Mouse (Mus musculus): ENCODE data around the gene Gosr2. TPM values are rescaled to one million over a fixed set of nuclear protein-coding genes. Genes with fewer than 3 reads are reported as not detected.

Gosr2 gene
- total RNA-seq (2012; rRNA removed), result 47.6 and 70.2 TPM in 2 replicates

DNA sequence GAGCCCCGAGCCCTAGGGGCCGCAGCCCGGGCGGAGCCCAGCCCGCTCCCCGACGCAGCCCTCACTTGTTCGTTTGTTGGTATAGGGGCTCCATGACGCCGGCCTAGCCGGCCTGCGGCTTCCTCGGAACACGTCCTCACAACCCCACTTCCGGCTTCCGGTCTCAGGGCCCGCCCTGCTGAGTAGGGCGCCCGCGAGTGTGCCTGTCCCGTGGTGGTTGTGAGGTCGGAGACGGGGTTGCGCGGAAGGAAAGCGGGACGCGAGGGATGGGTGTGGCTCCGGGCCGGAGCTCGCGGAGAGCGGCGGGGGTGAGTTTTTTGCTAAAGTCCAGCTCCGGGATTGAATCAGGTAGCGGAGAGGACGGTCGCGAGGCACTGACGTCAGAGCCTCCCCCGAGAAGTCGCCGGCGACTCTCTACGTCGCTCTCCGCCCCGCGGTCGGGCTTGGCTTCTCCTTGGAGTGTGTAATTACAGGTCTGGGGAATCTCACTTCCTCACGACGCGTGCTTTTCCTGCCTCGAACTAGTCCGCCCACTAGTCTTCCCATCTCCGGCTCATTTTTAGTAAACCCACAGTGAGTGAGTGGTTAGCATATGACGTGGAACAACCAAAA, at the start of gene Gosr2:
Gosr2 (minus strand) TSS at position 334 of the 612 bp plus-strand sequence.
- peak; percentile 83 for DNase-seq (ENCODE audit: low read depth, low spot score)
- in situ Hi-C loops (cut with MboI; ENCODE audit: low sequenced_read_pairs in 2 of 2, unreplicated experiment in 2 of 2), result no loop called here
- peak within 1 kb of the TSS; percentile 77 to 100 for H3K4me3 ChIP-seq (ENCODE audit: insufficient read depth in 1 of 2, low read depth in 1 of 2, low read length in 2 of 2, poor library complexity in 1 of 2, severe bottlenecking in 1 of 2)
- no peak for TF ChIP-seq ZNF384 (IDR thresholded peaks at IDR 0.05; ENCODE audit: low read depth, low read length)
- TF ChIP-seq CHD2 (IDR thresholded peaks at IDR 0.05; ENCODE audit: low read depth, low read length), result no peak
- TF ChIP-seq HCFC1 (IDR thresholded peaks at IDR 0.05; ENCODE audit: borderline replicate concordance, insufficient read depth, low read length), result peak; percentile 77; the same call in 1 of the 2 replicates
- no peak for TF ChIP-seq MAFK (IDR thresholded peaks at IDR 0.05; ENCODE audit: insufficient read depth, low read depth, low read length)
- no peaks in the 10 kb centered on the region for H3K9me3 ChIP-seq (ENCODE audit: control insufficient read depth, insufficient read depth, low read depth, low read length)
- peak within 1 kb of the TSS; percentile 96 for H3K9ac ChIP-seq (ENCODE audit: insufficient read depth, low read depth, low read length, poor library complexity, severe bottlenecking)
- peak within 1 kb of the TSS; percentile 86 for H3K27ac ChIP-seq (ENCODE audit: insufficient read depth, low read depth, low read length, poor library complexity, severe bottlenecking)
- H3K36me3 ChIP-seq (ENCODE audit: control insufficient read depth, insufficient read depth, low read length, poor library complexity, severe bottlenecking), result no peaks in the 10 kb centered on the region
- H3K4me1 ChIP-seq (ENCODE audit: control insufficient read depth in 2 of 2, insufficient read depth in 2 of 2, low read length in 2 of 2, poor library complexity in 1 of 2), result no peaks in the 10 kb centered on the region

DNA sequence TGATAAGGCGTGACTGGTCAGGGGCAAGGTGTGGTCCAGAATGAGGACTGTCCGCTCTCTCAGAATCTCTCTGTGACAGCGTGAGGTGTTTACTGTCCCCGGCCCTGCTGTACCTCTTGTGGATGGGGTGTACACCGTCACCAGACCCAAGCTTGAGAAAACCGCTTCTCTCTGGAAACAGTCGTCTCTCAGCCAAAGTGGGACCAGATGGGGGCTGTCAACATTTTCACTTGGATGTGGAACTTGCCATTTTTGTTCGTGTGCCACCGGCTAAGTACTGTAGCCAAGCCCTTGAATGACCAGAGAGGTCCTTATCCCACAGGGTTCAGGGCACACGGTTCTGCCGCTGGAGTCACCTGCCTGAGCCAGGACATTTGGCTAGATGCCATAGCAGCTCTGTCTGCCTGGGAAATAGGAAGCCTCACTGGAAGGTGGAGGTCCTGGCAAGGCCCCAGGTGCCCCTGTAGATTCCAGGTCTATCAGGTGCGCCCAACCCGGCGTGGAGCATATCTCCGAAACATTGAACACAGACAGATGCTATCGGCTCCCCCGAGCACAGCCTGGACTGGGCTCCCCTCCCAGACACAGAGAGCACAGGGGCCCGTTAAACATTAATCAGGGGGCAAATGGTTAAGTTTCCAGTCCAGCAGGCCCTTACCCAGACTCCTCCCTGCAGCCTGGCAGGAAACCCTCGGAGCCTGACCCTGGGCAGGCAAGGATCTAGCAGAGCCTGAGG, 37.5 kb upstream of the Gosr2 start:
- Histone ChIP-seq H3K36me3 (ENCODE audit: control insufficient read depth, insufficient read depth, low read length, poor library complexity, severe bottlenecking) (no peaks in the 10 kb centered on the region), H3K4me1 (ENCODE audit: control insufficient read depth in 2 of 2, insufficient read depth in 2 of 2, low read length in 2 of 2, poor library complexity in 1 of 2) (peaks cover 0 to 4% of the 10 kb centered on the region in 2 experiments; a peak in 1 of 4 replicates), H3K9me3 (ENCODE audit: control insufficient read depth, insufficient read depth, low read depth, low read length) (no peaks in the 10 kb centered on the region), H3K4me3 (ENCODE audit: insufficient read depth in 1 of 2, low read depth in 1 of 2, low read length in 2 of 2, poor library complexity in 1 of 2, severe bottlenecking in 1 of 2) (no peak overlapping the region), H3K9ac (ENCODE audit: insufficient read depth, low read depth, low read length, poor library complexity, severe bottlenecking) (no peak overlapping the region), H3K27ac (ENCODE audit: insufficient read depth, low read depth, low read length, poor library complexity, severe bottlenecking) (no peak overlapping the region)
- no peak for TF ChIP-seq ZC3H11A (IDR thresholded peaks at IDR 0.05; ENCODE audit: borderline replicate concordance, low read depth, low read length)
- no peak for TF ChIP-seq ZNF384 (IDR thresholded peaks at IDR 0.05; ENCODE audit: low read depth, low read length)
- no peak for TF ChIP-seq MAFK (IDR thresholded peaks at IDR 0.05; ENCODE audit: insufficient read depth, low read depth, low read length)
- TF ChIP-seq HCFC1 (IDR thresholded peaks at IDR 0.05; ENCODE audit: borderline replicate concordance, insufficient read depth, low read length), result no peak
- no peak for TF ChIP-seq CHD2 (IDR thresholded peaks at IDR 0.05; ENCODE audit: low read depth, low read length)
- no peak for DNase-seq (ENCODE audit: low read depth, low spot score)
- in situ Hi-C loops (cut with MboI; ENCODE audit: low sequenced_read_pairs in 2 of 2, unreplicated experiment in 2 of 2), result no loop called here

DNA sequence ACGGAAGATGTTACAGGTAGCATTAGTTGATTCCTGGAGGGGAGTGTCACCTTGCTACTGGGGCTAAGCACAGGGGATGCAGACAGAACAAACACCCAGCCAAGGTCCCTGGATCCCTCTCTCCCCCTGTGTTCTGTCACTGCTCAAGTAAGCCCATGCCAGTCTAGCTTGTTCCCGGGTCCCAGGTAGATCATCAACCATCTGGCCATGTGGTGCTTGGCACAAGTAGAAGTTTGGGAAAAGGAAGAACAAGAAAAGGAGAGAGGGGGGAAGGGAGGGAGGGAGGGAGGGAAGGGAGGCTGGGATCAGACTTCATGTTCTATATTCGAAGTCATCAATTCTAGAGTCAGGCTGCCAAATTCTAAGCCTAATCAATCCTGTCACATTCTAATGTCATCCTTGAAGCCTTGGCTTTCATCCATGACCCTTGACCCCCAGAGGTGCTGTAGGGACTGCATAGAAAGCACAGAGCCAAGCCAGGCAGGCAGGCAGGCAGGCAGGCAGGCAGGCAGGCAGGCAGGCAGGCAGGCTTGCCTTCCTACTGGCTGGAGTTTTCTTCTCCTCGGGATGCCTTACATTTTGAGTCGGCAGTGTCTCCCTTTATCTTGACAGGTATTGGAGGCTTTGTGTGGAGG, 36.8 kb upstream of the Gosr2 start:
- peaks cover 0 to 4% of the 10 kb centered on the region in 2 experiments; a peak in 1 of 4 replicates for H3K4me1 ChIP-seq (ENCODE audit: control insufficient read depth in 2 of 2, insufficient read depth in 2 of 2, low read length in 2 of 2, poor library complexity in 1 of 2)
- H3K4me3 ChIP-seq (ENCODE audit: insufficient read depth in 1 of 2, low read depth in 1 of 2, low read length in 2 of 2, poor library complexity in 1 of 2, severe bottlenecking in 1 of 2), result no peak overlapping the region
- no peak overlapping the region for H3K27ac ChIP-seq (ENCODE audit: insufficient read depth, low read depth, low read length, poor library complexity, severe bottlenecking)
- H3K9me3 ChIP-seq (ENCODE audit: control insufficient read depth, insufficient read depth, low read depth, low read length), result no peaks in the 10 kb centered on the region
- H3K9ac ChIP-seq (ENCODE audit: insufficient read depth, low read depth, low read length, poor library complexity, severe bottlenecking), result no peak overlapping the region
- in situ Hi-C loops (cut with MboI; ENCODE audit: low sequenced_read_pairs in 2 of 2, unreplicated experiment in 2 of 2), result no loop called here
- no peak for TF ChIP-seq ZC3H11A (IDR thresholded peaks at IDR 0.05; ENCODE audit: borderline replicate concordance, low read depth, low read length)
- TF ChIP-seq ZNF384 (IDR thresholded peaks at IDR 0.05; ENCODE audit: low read depth, low read length), result no peak
- H3K36me3 ChIP-seq (ENCODE audit: control insufficient read depth, insufficient read depth, low read length, poor library complexity, severe bottlenecking), result no peaks in the 10 kb centered on the region
- no peak for DNase-seq (ENCODE audit: low read depth, low spot score)

DNA sequence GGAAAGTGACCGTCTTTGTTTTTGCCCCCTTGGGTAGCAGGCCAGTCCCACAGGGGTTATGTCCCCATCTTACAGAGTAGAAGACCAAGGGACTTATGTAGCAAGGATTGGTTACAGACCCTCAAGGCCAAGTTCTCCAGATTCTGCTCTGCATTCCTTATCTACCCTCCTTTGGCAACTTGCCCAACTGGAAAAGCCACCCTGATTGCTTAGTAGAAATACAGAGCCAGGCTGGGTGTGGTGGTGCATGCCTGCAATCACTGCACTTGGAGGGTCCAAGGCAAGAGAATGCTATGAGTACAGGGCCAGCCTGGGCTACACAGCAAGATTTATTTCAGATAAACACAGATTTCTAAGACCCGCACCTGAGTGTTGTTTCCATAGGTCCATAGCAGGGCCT, 36.3 kb upstream of the Gosr2 start:
- peaks cover 0 to 4% of the 10 kb centered on the region in 2 experiments; a peak in 1 of 4 replicates for H3K4me1 ChIP-seq (ENCODE audit: control insufficient read depth in 2 of 2, insufficient read depth in 2 of 2, low read length in 2 of 2, poor library complexity in 1 of 2)
- no peak for TF ChIP-seq MAFK (IDR thresholded peaks at IDR 0.05; ENCODE audit: insufficient read depth, low read depth, low read length)
- no peak for TF ChIP-seq ZNF384 (IDR thresholded peaks at IDR 0.05; ENCODE audit: low read depth, low read length)
- TF ChIP-seq ZC3H11A (IDR thresholded peaks at IDR 0.05; ENCODE audit: borderline replicate concordance, low read depth, low read length), result no peak
- TF ChIP-seq HCFC1 (IDR thresholded peaks at IDR 0.05; ENCODE audit: borderline replicate concordance, insufficient read depth, low read length), result no peak
- TF ChIP-seq CHD2 (IDR thresholded peaks at IDR 0.05; ENCODE audit: low read depth, low read length), result no peak
- H3K36me3 ChIP-seq (ENCODE audit: control insufficient read depth, insufficient read depth, low read length, poor library complexity, severe bottlenecking), result no peaks in the 10 kb centered on the region
- in situ Hi-C loops (cut with MboI; ENCODE audit: low sequenced_read_pairs in 2 of 2, unreplicated experiment in 2 of 2), result no loop called here
- H3K4me3 ChIP-seq (ENCODE audit: insufficient read depth in 1 of 2, low read depth in 1 of 2, low read length in 2 of 2, poor library complexity in 1 of 2, severe bottlenecking in 1 of 2), result no peak overlapping the region
- H3K27ac ChIP-seq (ENCODE audit: insufficient read depth, low read depth, low read length, poor library complexity, severe bottlenecking), result no peak overlapping the region
- no peak overlapping the region for H3K9ac ChIP-seq (ENCODE audit: insufficient read depth, low read depth, low read length, poor library complexity, severe bottlenecking)
- H3K9me3 ChIP-seq (ENCODE audit: control insufficient read depth, insufficient read depth, low read depth, low read length), result no peaks in the 10 kb centered on the region
- DNase-seq (ENCODE audit: low read depth, low spot score), result no peak
